Comparison of ENCODE assay signal across 9 mouse cellular contexts in the genomic region with DNA sequence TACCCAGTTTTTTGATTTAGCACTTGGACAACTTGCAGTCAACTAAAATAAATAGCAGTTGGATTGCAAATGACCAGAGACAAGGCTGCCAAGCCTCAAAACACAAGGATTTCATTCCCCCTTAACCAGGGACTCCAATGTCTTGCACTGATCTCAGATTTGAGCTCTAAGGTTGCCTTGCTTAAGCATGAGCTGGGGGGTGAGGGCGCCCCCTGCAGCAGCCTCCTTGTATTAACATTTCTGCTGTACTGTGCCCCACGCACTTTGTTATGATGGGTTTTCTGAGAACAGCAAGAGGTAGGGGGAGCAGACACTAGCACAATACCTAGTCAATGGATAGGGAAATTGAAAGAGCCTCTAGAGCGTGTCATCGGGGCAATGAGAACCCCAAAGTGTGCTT.
A peak's percentile ranks its signal among the peaks of the same experiment; 100 is the strongest.
DNase-seq lines count a peak whose midpoint lies in the region; ATAC-seq and TF ChIP-seq lines count a peak whose summit lies in the region.
"Had no signal": no experiment of that assay in that cellular context is flagged by ENCODE, and none has a peak within 500 bp of the region (broad histone marks: within the 10 kb centered on the region; RNA-seq: fewer than 3 reads in every experiment).

No protein-coding gene starts in this region.

- no peaks in the 10 kb centered on the region for H3K36me3 ChIP-seq in kidney, adult 2 months (ENCODE audit: control insufficient read depth, insufficient read depth, low read length)
- H3K36me3 ChIP-seq: neural tube, embryonic 12.5 days had no signal

- no peaks in the 10 kb centered on the region for H3K4me1 ChIP-seq in kidney, adult 2 months (ENCODE audit: control insufficient read depth, insufficient read depth, low read length)
- H3K4me1 ChIP-seq: neural tube, embryonic 12.5 days had no signal

- H3K27ac ChIP-seq in kidney, adult 2 months (ENCODE audit: insufficient read depth, low read depth, low read length), result no peak overlapping the region
- H3K27ac ChIP-seq: neural tube, embryonic 12.5 days had no signal

- no peak overlapping the region for H3K4me3 ChIP-seq in kidney, adult 2 months (ENCODE audit: insufficient read depth, low read depth, low read length)
- H3K4me3 ChIP-seq: neural tube, embryonic 12.5 days had no signal

- TF ChIP-seq POLR2A in kidney, adult 2 months (IDR thresholded peaks at IDR 0.05; ENCODE audit: low read depth, low read length), result no peak

- TF ChIP-seq CTCF in kidney, adult 2 months (conservative IDR thresholded peaks at IDR 0.05; ENCODE audit: insufficient read depth, insufficient read length, low read depth, low read length), result peak; percentile 34; the same call in 1 of the 2 replicates

- peak; percentile 4 for DNase-seq in kidney, adult 2 months
- no peak for DNase-seq in kidney, adult 11 months
- DNase-seq in A20 (ENCODE audit: low read depth, low spot score), result peak; percentile 62
- DNase-seq in ES-CJ7 (ENCODE audit: low read depth, low spot score), result peak; percentile 18
- DNase-seq in thymus, postnatal 0 days (ENCODE audit: low spot score), result peak; percentile 16
- no peak for DNase-seq in frontal cortex, postnatal 25 days (ENCODE audit: low spot score in 2 of 2)
- no peak for DNase-seq in T-cell, adult 2 months (ENCODE audit: low spot score)

- 66% methylated on average over 4 of the region's 4 CpGs for WGBS in kidney, adult 2 months

- no peaks in the 10 kb centered on the region for H3K27me3 ChIP-seq in kidney, adult 2 months (replicated peaks; ENCODE audit: control insufficient read depth, insufficient read depth, low read length)
- H3K27me3 ChIP-seq: neural tube, embryonic 12.5 days had no signal

- peak; percentile 61 for ATAC-seq in granulocyte monocyte progenitor cell, adult 5-6 weeks (replicated peaks; ENCODE audit: poor library complexity, severe bottlenecking)

Comparison
In these comparisons a context has a peak if more than half of its experiments do, and no peak if none do; other contexts are left out.
1. DNase-seq: peak in kidney, adult 2 months (single experiment), A20 (single experiment), ES-CJ7 (single experiment) and thymus, postnatal 0 days (single experiment); none in kidney, adult 11 months (single experiment), frontal cortex, postnatal 25 days (0 of 2) and T-cell, adult 2 months (single experiment).